Mouse (Mus musculus) brain, embryonic 14.5 days (tissue): ENCODE results near the gene Tmem246.

ENCODE experiments used
- CTCF ChIP-seq: fragments of 200-500 bp; IDR thresholded peaks from 2 replicates; pipeline ENCODE4 v1.5.1; 2012; ENCODE audit warnings: inconsistent platforms, mild to moderate bottlenecking, moderate library complexity, borderline replicate concordance; ENCODE audit not compliant: insufficient read depth, insufficient read length; ENCODE audit errors: extremely low read depth
- POLR2A ChIP-seq: fragments of 200-500 bp; IDR thresholded peaks from 2 replicates; pipeline ENCODE4 v1.6.1; 2012; ENCODE audit warnings: mild to moderate bottlenecking, inconsistent platforms, borderline replicate concordance; ENCODE audit not compliant: poor library complexity, insufficient read depth, insufficient read length, severe bottlenecking; ENCODE audit errors: extremely low read depth

- TF ChIP-seq CTCF: no peak
- no peak for TF ChIP-seq POLR2A
These were observed 7.5 kb downstream of the Tmem246 start for GRCm38 (mm10) chr4:49590152-49590551.
